Mouse (Mus musculus): ENCODE results near the gene Mtmr2. TPM values are rescaled to one million over a fixed set of nuclear protein-coding genes. Genes with fewer than 3 reads are reported as not detected.

Gene Mtmr2
- polyA plus RNA-seq (2014; fragmentation: Illumina TruSeq; extraction: RNeasy Lipid Tissue Mini Kit (QIAGEN cat#74804); ENCODE audit: low read depth, low replicate concordance) = 32.1 TPM

GRCm38 (mm10) chr9:13748404-13748797 lies at the start of gene Mtmr2:
Mtmr2 (plus strand) TSS chr9:13748410.

GRCm38 (mm10) chr9:13826832-13827405 lies 78.7 kb downstream of the Mtmr2 start, which contains the start of gene Cep57:
Cep57 (minus strand) TSS chr9:13827107.

GRCm38 (mm10) chr9:13827406-13828086 lies 79.3 kb downstream of the Mtmr2 start, which contains the start of gene Fam76b:
Fam76b (plus strand) TSS chr9:13827716.

Other genes starting within 250 kb of the Mtmr2 start
- gene Cep57, start 78.7 kb downstream of the Mtmr2 start, polyA plus RNA-seq (2014; fragmentation: Illumina TruSeq; extraction: RNeasy Lipid Tissue Mini Kit (QIAGEN cat#74804); ENCODE audit: low read depth, low replicate concordance) = 22.5 TPM
- 18.4 TPM for gene Fam76b, start 79.3 kb downstream of the Mtmr2 start, polyA plus RNA-seq (2014; fragmentation: Illumina TruSeq; extraction: RNeasy Lipid Tissue Mini Kit (QIAGEN cat#74804); ENCODE audit: low read depth, low replicate concordance)

All from liver, adult 10 weeks (tissue).